Mouse (Mus musculus): ENCODE measurements around the gene Pmepa1.

DNA sequence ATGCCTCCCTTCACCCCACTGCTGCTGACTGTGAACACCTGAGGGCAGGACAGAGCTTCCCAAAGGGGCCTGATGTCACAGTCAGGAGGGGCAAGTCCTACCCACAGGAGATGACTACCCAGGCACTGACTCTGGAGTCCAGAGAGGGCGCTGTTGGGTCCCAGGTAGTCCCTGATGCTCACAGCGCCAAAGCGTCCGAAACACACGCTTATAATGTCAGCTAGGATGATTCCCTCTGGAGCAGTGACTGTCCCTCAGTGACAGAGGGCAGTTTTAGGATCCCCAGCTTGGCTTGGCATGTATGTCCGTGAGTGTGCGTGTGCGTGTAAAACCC is 43.6 kb downstream of the Pmepa1 start:
- TF ChIP-seq POLR2A (IDR thresholded peaks at IDR 0.05; ENCODE audit: insufficient read length, low read depth) (peak; percentile 21), TCF12 (IDR thresholded peaks at IDR 0.05; ENCODE audit: insufficient read depth, poor library complexity, severe bottlenecking) (no peak), MAX (IDR thresholded peaks at IDR 0.05; ENCODE audit: low read depth) (no peak), POLR2AphosphoS2 (IDR thresholded peaks at IDR 0.05; ENCODE audit: insufficient read length, low read depth) (peak; percentile 54), REST (IDR thresholded peaks at IDR 0.05; ENCODE audit: insufficient read depth, insufficient read length) (no peak), SRF (IDR thresholded peaks at IDR 0.05; ENCODE audit: control insufficient read depth, insufficient read length, low read depth) (no peak), MYOG (IDR thresholded peaks at IDR 0.05; ENCODE audit: control insufficient read depth in 1 of 3, insufficient read depth in 1 of 3, insufficient read length in 2 of 3, low read depth in 2 of 3) (no peak), USF1 (IDR thresholded peaks at IDR 0.05; ENCODE audit: low read depth) (no peak), E2F4 (IDR thresholded peaks at IDR 0.05; ENCODE audit: insufficient read depth) (no peak), TCF3 (IDR thresholded peaks at IDR 0.05; ENCODE audit: insufficient read length, low read depth) (no peak), CEBPB (IDR thresholded peaks at IDR 0.05; ENCODE audit: insufficient read depth, poor library complexity, severe bottlenecking) (no peak), MYOD1 (IDR thresholded peaks at IDR 0.05; ENCODE audit: control insufficient read depth in 1 of 3, insufficient read length in 2 of 3, low read depth in 2 of 3) (no peak)
